Mouse (Mus musculus) lung, postnatal 0 days (tissue): ENCODE measurements around the gene Madd. TPM values are rescaled to one million over a fixed set of nuclear protein-coding genes. Genes with fewer than 3 reads are reported as not detected.
A peak's percentile ranks its signal among the peaks of the same experiment; 100 is the strongest.

ENCODE experiments used
- ATAC-seq: fragments of 200-750 bp; cut with Nextera tagmentation; 2 replicates; pipeline ENCODE4 v1.8.0; 2017; ENCODE audit warnings: moderate library complexity
- DNase-seq: peaks from one replicate; pipeline ENCODE4 v3.0.0-alpha.2; 2016; ENCODE audit warnings: low spot score
- H3K27ac ChIP-seq: fragments of 300-500 bp; sonication (generic); 2 replicates; pipeline ENCODE4 v1.5.1; 2014; ENCODE audit warnings: antibody characterized with exemption, mild to moderate bottlenecking, low read length, mixed read lengths
- H3K27me3 ChIP-seq: fragments of 300-500 bp; sonication (generic); replicated peaks from 2 replicates; pipeline ENCODE4 v1.6.1; 2014; ENCODE audit warnings: low read length, mixed read lengths; ENCODE audit not compliant: insufficient read depth
- H3K36me3 ChIP-seq: fragments of 300-500 bp; sonication (generic); 2 replicates; pipeline ENCODE4 v1.6.1; 2014; ENCODE audit warnings: low read length, mixed read lengths; ENCODE audit not compliant: insufficient read depth
- H3K4me1 ChIP-seq: fragments of 300-500 bp; sonication (generic); 2 replicates; pipeline ENCODE4 v1.6.1; 2014; ENCODE audit warnings: antibody characterized with exemption, low read depth, low read length, mixed read lengths; ENCODE audit not compliant: insufficient read depth
- H3K4me2 ChIP-seq: fragments of 300-500 bp; sonication (generic); replicated peaks from 2 replicates; pipeline ENCODE4 v1.6.1; 2014; ENCODE audit warnings: low read depth, mild to moderate bottlenecking, low read length, moderate library complexity, mixed read lengths
- H3K4me3 ChIP-seq: fragments of 300-500 bp; sonication (generic); 2 replicates; pipeline ENCODE4 v1.5.1; 2014; ENCODE audit warnings: low read depth, low read length
- H3K9ac ChIP-seq: fragments of 300-500 bp; sonication (generic); replicated peaks from 2 replicates; pipeline ENCODE4 v1.6.1; 2014; ENCODE audit warnings: low read depth, mild to moderate bottlenecking
- H3K9me3 ChIP-seq: fragments of 300-500 bp; sonication (generic); 2 replicates; pipeline ENCODE4 v1.6.1; 2016; ENCODE audit warnings: low read length, mixed read lengths
- CTCF ChIP-seq: IDR thresholded peaks from 2 replicates; pipeline ENCODE4 v1.5.1; 2016; ENCODE audit warnings: antibody characterized with exemption, mild to moderate bottlenecking
- EP300 ChIP-seq: IDR thresholded peaks from 2 replicates; pipeline ENCODE4 v1.6.1; 2016; ENCODE audit warnings: antibody characterized with exemption, mild to moderate bottlenecking, control low read depth
- WGBS: fragments of 180-500 bp; shearing (Covaris S2); extraction: QIAGEN DNeasy Blood & Tissue Kit; methylation state at CpG from one replicate; pipeline ENCODE4 v1.1.7; 2014; 5-methylcytosine and 5-hydroxymethylcytosine counted together
- polyA plus RNA-seq: library from polyadenylated mRNA; unstranded; fragments of >200 nt; fragmentation: Nextera tagmentation; extraction: Ambion mirVana; gene quantifications from 2 replicates; pipeline ENCODE4 v1.2.1, GENCODE M21; 2015

The Madd gene
- polyA plus RNA-seq, 1 experiment from 2014 or later: 7.6 TPM

GRCm38 (mm10) chr2:91206254-91206775 lies 22.7 kb upstream of the Madd start:
- Histone ChIP-seq H3K27ac (no peak overlapping the region), H3K27me3 (no peaks in the 10 kb centered on the region), H3K9ac (no peak overlapping the region), H3K36me3 (peaks cover 30% of the 10 kb centered on the region), H3K4me2 (no peak overlapping the region), H3K4me1 (peaks cover 14% of the 10 kb centered on the region; the same call in 1 of the 2 replicates), H3K4me3 (no peak overlapping the region), H3K9me3 (no peaks in the 10 kb centered on the region)
- DNase-seq: no peak
- TF ChIP-seq EP300 (no peak), CTCF (no peak)
- 83% methylated on average over 9 of the region's 9 CpGs for WGBS
- no peak for ATAC-seq

DNA sequence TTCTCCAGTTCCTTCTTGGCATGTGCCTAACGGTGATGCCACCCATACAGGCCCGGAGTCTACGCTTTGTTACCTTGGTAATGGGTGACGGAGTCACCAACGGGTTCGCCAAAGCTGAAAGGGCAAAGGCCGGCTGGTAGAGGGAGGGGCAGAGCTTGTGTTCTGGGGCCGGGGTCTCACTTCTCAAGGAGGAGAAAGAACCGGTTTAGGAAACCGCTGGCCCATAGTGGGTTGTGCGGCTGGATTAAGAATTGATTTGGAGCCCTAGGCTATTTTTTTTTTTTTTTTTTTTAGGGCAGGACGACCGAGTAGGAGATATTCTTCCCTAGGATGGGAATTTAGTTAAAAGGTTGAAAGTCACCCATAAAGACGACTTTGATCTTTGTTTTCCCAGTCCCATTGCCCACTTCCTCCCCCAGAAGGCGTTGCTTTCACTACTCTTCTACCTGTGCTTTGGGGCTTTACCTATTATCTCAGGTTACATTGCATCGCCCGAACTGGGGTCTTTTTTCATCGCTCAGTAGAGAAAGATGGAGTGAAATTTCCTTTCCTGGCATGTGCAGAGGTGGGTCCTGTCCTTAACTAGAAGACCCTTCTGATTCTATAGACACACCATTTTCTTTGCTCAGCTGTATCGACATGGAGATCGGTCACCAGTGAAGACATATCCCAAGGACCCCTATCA lies 19.5 kb upstream of the Madd start:
- DNase-seq (no peak), ATAC-seq (no peak)
- Histone ChIP-seq H3K27ac (peak overlapping the region; percentile 87; the same call in 1 of the 2 replicates), H3K36me3 (peaks cover 15% of the 10 kb centered on the region), H3K9ac (peak overlapping the region; percentile 83), H3K9me3 (no peaks in the 10 kb centered on the region), H3K27me3 (no peaks in the 10 kb centered on the region), H3K4me3 (peak overlapping the region; percentile 60), H3K4me2 (peak overlapping the region; percentile 72), H3K4me1 (peaks cover 14% of the 10 kb centered on the region; the same call in 1 of the 2 replicates)
- WGBS: 11% methylated on average over 20 of the region's 20 CpGs
- no peak for TF ChIP-seq CTCF
- 0 out of 2 replicates have a peak, but pooled peaks have one; percentile 5 for TF ChIP-seq EP300

DNA sequence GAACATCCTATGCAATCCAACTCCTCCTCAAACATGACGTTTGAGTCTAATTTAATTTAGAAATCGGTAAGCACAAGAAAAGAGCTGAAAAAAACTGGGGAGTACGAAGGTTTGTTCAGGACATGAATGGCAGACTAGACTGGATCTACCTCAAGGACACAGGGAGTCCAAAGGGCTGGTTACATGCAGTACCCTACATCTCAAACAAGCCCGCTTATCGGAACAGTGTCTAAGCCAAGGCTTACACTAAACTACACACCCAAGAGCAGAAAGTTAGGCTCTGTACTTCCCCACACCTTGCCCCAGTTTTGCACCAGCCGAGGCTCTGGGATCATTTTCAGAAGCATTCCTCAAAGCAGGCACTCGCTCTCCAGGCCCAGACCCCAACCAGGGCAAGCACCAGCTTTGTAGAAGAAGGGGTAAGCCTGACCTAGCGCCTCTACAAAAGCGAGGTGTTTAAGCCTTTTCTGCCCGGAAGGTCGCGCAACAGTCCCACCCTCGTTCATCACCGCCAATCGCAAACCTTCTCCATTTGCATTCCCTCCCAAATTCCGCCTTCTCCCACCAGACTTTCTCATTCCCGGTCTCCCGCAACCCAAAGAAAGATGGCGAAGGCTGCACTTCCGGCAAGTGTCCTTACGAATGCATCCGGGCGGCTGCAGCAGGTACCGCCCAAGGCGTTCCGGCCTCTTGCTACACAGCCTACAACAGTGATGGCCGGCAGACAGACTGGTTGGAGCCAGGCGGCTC lies 18.8 kb upstream of the Madd start, which contains the start of the genes Nr1h3 and Acp2:
TSS of gene Nr1h3 (minus strand) at position 613 of the 750 bp plus-strand sequence.
TSS of gene Acp2 (plus strand) at position 664 of the 750 bp plus-strand sequence.
- TF ChIP-seq EP300 (peak; percentile 41; the same call in 1 of the 2 replicates), CTCF (peak; percentile 16; the same call in 1 of the 2 replicates)
- peak within 1 kb of the TSS; percentile 83 for H3K9ac ChIP-seq
- peak within 1 kb of the TSS; percentile 60 for H3K4me3 ChIP-seq
- WGBS: 2% methylated on average over 28 of the region's 28 CpGs
- DNase-seq (peak; percentile 97), ATAC-seq (peak; percentile 98)
- H3K4me2 ChIP-seq: peak within 1 kb of the TSS; percentile 72
- peaks cover 8% of the 10 kb centered on the region for H3K36me3 ChIP-seq
- no peaks in the 10 kb centered on the region for H3K9me3 ChIP-seq
- H3K4me1 ChIP-seq: peaks cover 14% of the 10 kb centered on the region; the same call in 1 of the 2 replicates
- H3K27me3 ChIP-seq: no peaks in the 10 kb centered on the region
- peak within 1 kb of the TSS; percentile 87 for H3K27ac ChIP-seq

DNA sequence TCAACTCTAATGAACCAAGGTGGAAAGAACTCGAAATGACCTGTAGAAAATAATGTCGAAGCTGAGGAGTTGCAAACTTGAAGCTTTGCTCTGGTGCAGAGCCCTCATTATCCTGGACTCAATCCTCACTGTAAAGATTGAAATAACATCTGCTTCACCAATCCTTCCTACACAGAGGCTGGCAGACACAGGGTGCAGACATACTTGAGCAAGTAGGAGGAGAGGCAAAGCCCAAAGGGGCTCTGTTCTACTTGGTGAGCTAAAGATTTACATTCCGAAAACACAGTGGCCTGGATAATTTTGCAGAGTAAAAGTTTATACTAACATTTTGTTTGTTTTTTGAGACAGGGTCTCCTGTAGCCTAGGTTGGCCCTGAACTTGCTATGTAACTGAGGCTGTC lies 15.3 kb upstream of the Madd start:
- Histone ChIP-seq H3K27ac (no peak overlapping the region), H3K4me3 (no peak overlapping the region), H3K4me2 (no peak overlapping the region), H3K4me1 (peaks cover 14% of the 10 kb centered on the region; the same call in 1 of the 2 replicates), H3K36me3 (no peaks in the 10 kb centered on the region), H3K9me3 (no peaks in the 10 kb centered on the region), H3K9ac (no peak overlapping the region), H3K27me3 (no peaks in the 10 kb centered on the region)
- WGBS: 81% methylated on average over 3 of the region's 3 CpGs
- ATAC-seq (no peak), DNase-seq (no peak)
- TF ChIP-seq EP300 (no peak), CTCF (no peak)

DNA sequence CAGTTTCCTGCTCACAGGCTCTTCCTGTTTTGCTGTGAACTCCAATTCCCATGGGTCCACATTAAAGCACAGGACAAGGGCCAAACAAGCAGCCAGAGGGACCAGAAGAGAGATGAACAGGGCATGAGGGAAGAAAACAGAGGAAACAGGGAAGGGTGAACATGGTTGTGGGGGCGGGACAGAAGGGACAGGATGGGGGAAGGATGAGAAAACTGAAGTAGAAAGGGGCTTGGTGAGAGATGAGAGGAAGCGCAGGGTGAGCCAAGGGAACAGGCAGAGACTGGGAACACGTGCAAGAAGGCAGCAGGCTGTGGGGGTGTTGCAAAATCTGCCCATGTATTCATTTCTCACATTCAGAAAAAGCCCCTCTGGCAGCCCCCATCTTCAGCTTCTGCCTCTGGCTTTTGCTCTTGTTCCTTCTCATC lies 13.0 kb upstream of the Madd start:
- no peaks in the 10 kb centered on the region for H3K9me3 ChIP-seq
- H3K4me1 ChIP-seq: peaks cover 1% of the 10 kb centered on the region; the same call in 1 of the 2 replicates
- no peaks in the 10 kb centered on the region for H3K27me3 ChIP-seq
- peak; percentile 70 for DNase-seq
- no peak overlapping the region for H3K4me3 ChIP-seq
- H3K9ac ChIP-seq: no peak overlapping the region
- H3K27ac ChIP-seq: peak overlapping the region; percentile 66
- peak; percentile 23 for ATAC-seq
- WGBS: 22% methylated on average over 3 of the region's 3 CpGs
- TF ChIP-seq CTCF: no peak
- TF ChIP-seq EP300: no peak
- no peaks in the 10 kb centered on the region for H3K36me3 ChIP-seq
- no peak overlapping the region for H3K4me2 ChIP-seq
